Mouse (Mus musculus): Measurements from ENCODE around the gene Taf8. TPM values are rescaled to one million over a fixed set of nuclear protein-coding genes. Genes with fewer than 3 reads are reported as not detected.

Gene Taf8
- polyA plus RNA-seq, 1 experiment from 2014 or later, result 15.9 TPM

DNA sequence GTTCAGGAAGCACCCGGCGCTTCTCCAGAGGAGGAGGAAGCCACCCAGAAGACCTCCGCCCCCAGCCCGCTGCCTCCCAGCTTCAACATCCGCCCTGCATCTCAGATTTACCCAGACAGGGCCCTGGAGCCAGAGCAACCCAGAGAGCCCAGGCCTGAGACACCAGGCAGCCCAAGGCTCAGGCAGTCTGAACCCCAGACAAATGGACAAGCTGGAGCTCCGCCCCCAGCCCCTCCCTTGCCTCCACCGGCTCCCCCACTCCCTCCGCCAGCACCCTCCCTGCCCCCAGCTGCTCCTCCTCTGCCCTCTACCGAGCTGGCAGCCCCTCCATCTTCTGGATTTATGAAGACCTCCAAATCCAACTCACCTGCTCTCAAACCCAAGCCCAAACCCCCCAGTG, 35.8 kb downstream of the Taf8 start:
- no peak for ATAC-seq (replicated peaks; ENCODE audit: insufficient number of reproducible peaks, low FRiP score, low TSS enrichment)
- H3K27me3 ChIP-seq (ENCODE audit: control insufficient read depth, insufficient read depth, low read length), result peaks cover 36% of the 10 kb centered on the region
- H3K4me1 ChIP-seq (ENCODE audit: control insufficient read depth, insufficient read depth, low read length), result peaks cover 36% of the 10 kb centered on the region

DNA sequence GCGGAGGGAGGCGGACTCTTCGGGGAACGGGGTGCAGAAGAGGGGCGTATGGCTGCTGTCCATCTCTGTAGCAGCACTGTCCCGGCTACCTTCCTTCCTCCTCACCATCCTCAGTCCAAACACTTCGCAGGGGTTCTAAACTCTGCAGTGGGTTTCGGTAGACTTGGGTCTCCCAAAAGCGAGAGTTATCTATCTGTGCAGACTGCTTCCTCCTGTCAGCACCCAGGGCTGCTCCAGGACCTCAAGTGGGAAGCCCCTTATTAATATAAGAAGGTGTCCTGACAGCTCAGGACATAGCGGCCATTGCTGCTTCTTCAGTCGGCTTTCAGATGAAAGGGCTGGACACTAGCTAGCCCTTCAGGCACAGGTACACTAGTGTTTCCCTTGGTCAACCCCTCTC, 37.1 kb downstream of the Taf8 start:
- Histone ChIP-seq H3K9ac (ENCODE audit: low read depth, low read length) (no peak overlapping the region), H3K27ac (ENCODE audit: low read depth, low read length) (no peak overlapping the region), H3K36me3 (ENCODE audit: control insufficient read depth, insufficient read depth, low read length) (no peaks in the 10 kb centered on the region), H3K4me1 (ENCODE audit: control insufficient read depth, insufficient read depth, low read length) (peaks cover 36% of the 10 kb centered on the region), H3K27me3 (ENCODE audit: control insufficient read depth, insufficient read depth, low read length) (peaks cover 36% of the 10 kb centered on the region), H3K4me2 (no peak overlapping the region), H3K9me3 (replicated peaks; ENCODE audit: control insufficient read depth, low read length) (no peaks in the 10 kb centered on the region), H3K4me3 (ENCODE audit: low read depth, low read length) (no peak overlapping the region)
- WGBS (ENCODE audit: insufficient replicate concordance), result 63% methylated on average over 11 of the region's 11 CpGs
- no peak for ATAC-seq (replicated peaks; ENCODE audit: insufficient number of reproducible peaks, low FRiP score, low TSS enrichment)

More for the DNA sequence above, 35.8 kb downstream of the Taf8 start:
- H3K4me3 ChIP-seq (ENCODE audit: low read depth, low read length), result no peak overlapping the region
- H3K36me3 ChIP-seq (ENCODE audit: control insufficient read depth, insufficient read depth, low read length), result no peaks in the 10 kb centered on the region
- no peak overlapping the region for H3K27ac ChIP-seq (ENCODE audit: low read depth, low read length)
- H3K9ac ChIP-seq (ENCODE audit: low read depth, low read length), result no peak overlapping the region
- no peaks in the 10 kb centered on the region for H3K9me3 ChIP-seq (replicated peaks; ENCODE audit: control insufficient read depth, low read length)
- 38% methylated on average over 9 of the region's 9 CpGs for WGBS (ENCODE audit: insufficient replicate concordance)
- no peak overlapping the region for H3K4me2 ChIP-seq

DNA sequence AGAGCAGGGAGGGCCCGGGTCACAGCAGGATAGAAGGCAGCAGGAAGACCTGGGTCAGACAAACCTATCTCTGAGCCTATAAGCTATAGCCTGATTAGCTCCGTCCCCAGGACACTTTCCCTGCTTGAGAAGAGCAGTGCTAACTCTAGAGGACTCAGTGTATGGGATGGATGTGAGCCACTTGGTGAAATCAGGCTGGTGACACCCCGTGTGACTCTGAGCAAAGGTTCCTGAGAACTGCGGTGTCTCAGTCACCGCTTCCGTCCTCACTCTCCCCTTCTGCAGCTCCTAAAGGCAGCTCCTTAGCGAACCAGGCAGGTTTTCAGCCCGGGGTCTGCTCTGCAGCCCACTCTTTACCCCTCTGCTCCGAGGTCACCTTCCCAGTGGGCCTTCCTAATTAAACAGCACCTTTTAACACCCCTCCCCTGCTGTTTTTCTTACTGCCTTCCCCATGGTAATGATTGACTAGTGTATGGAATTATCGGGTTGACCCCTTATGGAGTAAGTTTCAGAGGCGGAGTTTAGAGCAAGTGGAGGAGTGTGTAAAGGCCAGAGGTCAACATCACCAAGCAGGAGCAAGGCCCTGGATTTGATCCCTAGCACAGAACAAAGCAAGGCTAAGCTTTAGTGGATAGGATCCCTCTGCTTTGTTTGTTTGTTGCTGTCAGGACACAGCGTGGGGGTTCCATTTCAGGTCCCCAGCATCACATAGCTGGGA, 37.7 kb downstream of the Taf8 start:
- Histone ChIP-seq H3K4me2 (no peak overlapping the region), H3K9me3 (replicated peaks; ENCODE audit: control insufficient read depth, low read length) (no peaks in the 10 kb centered on the region), H3K4me3 (ENCODE audit: low read depth, low read length) (no peak overlapping the region), H3K36me3 (ENCODE audit: control insufficient read depth, insufficient read depth, low read length) (no peaks in the 10 kb centered on the region), H3K27ac (ENCODE audit: low read depth, low read length) (no peak overlapping the region), H3K4me1 (ENCODE audit: control insufficient read depth, insufficient read depth, low read length) (peaks cover 36% of the 10 kb centered on the region), H3K27me3 (ENCODE audit: control insufficient read depth, insufficient read depth, low read length) (peaks cover 32% of the 10 kb centered on the region), H3K9ac (ENCODE audit: low read depth, low read length) (no peak overlapping the region)
- WGBS (ENCODE audit: insufficient replicate concordance), result 39% methylated on average over 12 of the region's 12 CpGs
- no peak for ATAC-seq (replicated peaks; ENCODE audit: insufficient number of reproducible peaks, low FRiP score, low TSS enrichment)

DNA sequence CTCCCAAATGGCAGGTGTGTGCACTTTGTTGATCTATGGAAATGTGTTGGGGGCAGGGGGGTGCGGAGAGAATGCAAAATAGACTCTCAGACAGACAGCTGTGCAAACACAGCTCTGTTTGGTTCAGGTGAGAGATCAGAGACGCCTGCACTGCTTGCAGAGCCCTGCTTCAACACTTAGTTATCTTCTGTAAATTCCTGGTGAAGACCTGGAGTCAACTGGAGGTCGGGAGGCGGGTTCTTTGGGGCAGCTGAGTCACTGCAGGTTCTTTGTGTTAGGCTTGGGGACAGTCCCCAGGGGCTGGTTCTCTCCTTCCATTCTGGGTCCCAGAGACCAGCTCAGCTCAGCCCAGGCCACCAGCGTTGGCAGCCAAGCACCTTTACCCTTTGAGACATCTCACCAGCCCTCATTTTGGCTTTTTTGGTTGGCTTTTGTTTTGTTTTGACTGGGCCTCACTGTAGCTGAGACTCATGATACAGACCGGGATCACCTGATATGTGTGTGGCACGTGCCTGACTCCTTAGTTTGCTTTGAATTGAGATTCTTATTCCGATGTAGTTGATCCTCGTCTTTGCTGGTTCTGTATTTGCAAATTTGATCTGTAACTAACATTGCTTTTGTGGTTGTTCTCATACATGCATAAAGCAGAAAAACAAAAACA, 39.2 kb downstream of the Taf8 start:
- Histone ChIP-seq H3K9me3 (replicated peaks; ENCODE audit: control insufficient read depth, low read length) (no peaks in the 10 kb centered on the region), H3K4me2 (no peak overlapping the region; the same call in 1 of the 2 replicates), H3K9ac (ENCODE audit: low read depth, low read length) (no peak overlapping the region), H3K4me1 (ENCODE audit: control insufficient read depth, insufficient read depth, low read length) (peaks cover 29% of the 10 kb centered on the region), H3K27ac (ENCODE audit: low read depth, low read length) (peak overlapping the region; percentile 16; the same call in 1 of the 2 replicates), H3K36me3 (ENCODE audit: control insufficient read depth, insufficient read depth, low read length) (no peaks in the 10 kb centered on the region), H3K27me3 (ENCODE audit: control insufficient read depth, insufficient read depth, low read length) (peaks cover 24% of the 10 kb centered on the region), H3K4me3 (ENCODE audit: low read depth, low read length) (no peak overlapping the region)
- 26% methylated on average over 9 of the region's 9 CpGs for WGBS (ENCODE audit: insufficient replicate concordance)
- ATAC-seq (replicated peaks; ENCODE audit: insufficient number of reproducible peaks, low FRiP score, low TSS enrichment), result no peak

DNA sequence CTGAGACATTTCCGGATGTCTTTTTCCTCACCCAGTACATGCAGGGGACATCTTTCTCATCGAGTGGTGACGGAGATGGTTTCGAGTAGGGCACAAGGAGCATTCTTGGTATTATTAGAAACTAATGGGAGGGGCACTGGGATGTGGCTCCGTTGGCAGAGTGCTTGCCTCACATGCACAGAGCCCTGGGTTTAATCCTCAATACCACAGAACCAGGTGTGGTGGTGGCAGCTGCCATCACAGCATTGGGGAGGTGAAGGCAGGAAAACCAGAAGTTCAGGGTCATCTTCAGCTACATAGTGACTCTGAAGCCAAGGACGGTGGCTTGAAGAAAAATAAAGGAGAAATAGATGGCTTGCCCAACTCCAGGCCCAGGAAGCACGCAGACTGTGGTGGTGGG, 39.9 kb downstream of the Taf8 start:
- Histone ChIP-seq H3K4me2 (no peak overlapping the region; the same call in 1 of the 2 replicates), H3K9me3 (replicated peaks; ENCODE audit: control insufficient read depth, low read length) (no peaks in the 10 kb centered on the region), H3K27me3 (ENCODE audit: control insufficient read depth, insufficient read depth, low read length) (peaks cover 17% of the 10 kb centered on the region), H3K9ac (ENCODE audit: low read depth, low read length) (no peak overlapping the region), H3K36me3 (ENCODE audit: control insufficient read depth, insufficient read depth, low read length) (no peaks in the 10 kb centered on the region), H3K27ac (ENCODE audit: low read depth, low read length) (peak overlapping the region; percentile 16; the same call in 1 of the 2 replicates), H3K4me1 (ENCODE audit: control insufficient read depth, insufficient read depth, low read length) (peaks cover 28% of the 10 kb centered on the region), H3K4me3 (ENCODE audit: low read depth, low read length) (no peak overlapping the region)
- 55% methylated on average over 7 of the region's 7 CpGs for WGBS (ENCODE audit: insufficient replicate concordance)
- ATAC-seq (replicated peaks; ENCODE audit: insufficient number of reproducible peaks, low FRiP score, low TSS enrichment), result no peak

DNA sequence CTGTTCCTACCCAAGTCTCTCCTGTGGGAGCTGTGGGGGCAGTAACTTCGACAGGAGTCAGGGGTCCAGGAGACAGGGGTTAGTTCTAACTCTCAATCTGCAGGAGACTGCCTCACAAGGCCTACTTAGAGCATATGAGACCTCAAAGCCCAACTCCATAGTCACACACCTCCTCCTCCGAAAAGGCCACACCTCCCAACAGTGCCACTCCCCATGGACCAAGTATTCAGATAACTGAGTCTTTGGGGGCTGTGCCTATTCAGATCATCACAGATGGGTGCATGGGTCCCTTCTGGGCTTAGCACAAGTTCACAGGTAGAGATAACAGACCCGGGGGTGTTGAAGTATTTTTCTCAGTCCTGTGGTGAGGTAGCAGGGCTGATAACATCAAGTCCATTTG, 40.4 kb downstream of the Taf8 start:
- Histone ChIP-seq H3K4me3 (ENCODE audit: low read depth, low read length) (no peak overlapping the region), H3K27ac (ENCODE audit: low read depth, low read length) (no peak overlapping the region), H3K9me3 (replicated peaks; ENCODE audit: control insufficient read depth, low read length) (no peaks in the 10 kb centered on the region), H3K9ac (ENCODE audit: low read depth, low read length) (no peak overlapping the region), H3K4me1 (ENCODE audit: control insufficient read depth, insufficient read depth, low read length) (peaks cover 30% of the 10 kb centered on the region), H3K4me2 (no peak overlapping the region), H3K27me3 (ENCODE audit: control insufficient read depth, insufficient read depth, low read length) (peaks cover 13% of the 10 kb centered on the region), H3K36me3 (ENCODE audit: control insufficient read depth, insufficient read depth, low read length) (no peaks in the 10 kb centered on the region)
- no peak for ATAC-seq (replicated peaks; ENCODE audit: insufficient number of reproducible peaks, low FRiP score, low TSS enrichment)
- WGBS (ENCODE audit: insufficient replicate concordance), result 40% methylated on average over 3 of the region's 3 CpGs

DNA sequence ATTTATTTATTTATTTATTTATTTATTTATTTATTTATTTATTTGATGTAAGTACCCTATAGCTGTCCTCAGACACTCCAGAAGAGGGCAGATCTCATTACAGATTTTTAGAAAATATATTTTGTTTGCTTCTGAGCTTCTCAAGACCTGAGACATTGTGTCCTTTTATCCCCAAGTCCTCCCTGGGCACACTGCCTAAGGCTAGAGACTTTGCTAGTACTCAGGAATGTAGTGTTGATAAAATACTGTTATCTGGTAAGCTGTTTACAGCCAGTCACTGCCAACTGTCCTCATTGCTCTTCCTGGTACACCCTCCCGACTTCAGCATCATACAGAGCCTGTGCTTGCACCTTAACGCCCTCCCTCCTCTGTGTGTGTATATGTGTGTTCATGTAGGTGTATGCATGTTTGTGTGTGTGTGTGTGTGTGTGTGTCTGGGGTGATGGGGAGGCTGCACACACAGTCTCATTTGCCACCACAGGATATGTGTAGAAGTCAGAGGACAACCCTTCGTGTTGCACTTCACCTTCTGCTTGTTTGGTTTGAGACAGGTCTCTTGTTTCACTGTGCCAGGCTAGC, 42.7 kb downstream of the Taf8 start:
- no peak overlapping the region for H3K9ac ChIP-seq (ENCODE audit: low read depth, low read length)
- no peak overlapping the region for H3K4me2 ChIP-seq
- ATAC-seq (replicated peaks; ENCODE audit: insufficient number of reproducible peaks, low FRiP score, low TSS enrichment), result no peak
- 46% methylated on average over 3 of the region's 3 CpGs for WGBS (ENCODE audit: insufficient replicate concordance)
- H3K27me3 ChIP-seq (ENCODE audit: control insufficient read depth, insufficient read depth, low read length), result no peaks in the 10 kb centered on the region
- H3K27ac ChIP-seq (ENCODE audit: low read depth, low read length), result no peak overlapping the region
- H3K36me3 ChIP-seq (ENCODE audit: control insufficient read depth, insufficient read depth, low read length), result no peaks in the 10 kb centered on the region
- H3K4me1 ChIP-seq (ENCODE audit: control insufficient read depth, insufficient read depth, low read length), result peaks cover 31% of the 10 kb centered on the region
- H3K9me3 ChIP-seq (replicated peaks; ENCODE audit: control insufficient read depth, low read length), result no peaks in the 10 kb centered on the region
- H3K4me3 ChIP-seq (ENCODE audit: low read depth, low read length), result no peak overlapping the region

DNA sequence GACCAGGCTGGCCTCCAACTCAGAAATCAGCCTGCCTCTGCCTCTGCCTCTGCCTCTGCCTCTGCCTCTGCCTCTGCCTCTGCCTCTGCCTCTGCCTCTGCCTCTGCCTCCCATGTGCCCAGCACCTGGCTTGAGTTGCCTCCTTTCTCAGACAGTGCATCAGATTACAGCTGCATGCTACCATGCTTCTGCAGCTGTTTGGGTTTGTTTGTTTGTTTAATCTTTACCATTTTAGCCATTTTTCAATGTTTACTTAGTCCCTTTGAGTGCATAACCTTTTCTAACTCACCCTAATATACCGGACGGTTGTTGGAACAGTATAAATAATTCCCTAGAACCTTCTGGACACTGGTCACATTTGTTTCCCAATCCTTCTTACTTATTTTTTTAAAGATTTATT, 43.2 kb downstream of the Taf8 start:
- H3K4me3 ChIP-seq (ENCODE audit: low read depth, low read length), result no peak overlapping the region
- H3K4me2 ChIP-seq, result no peak overlapping the region
- peaks cover 29% of the 10 kb centered on the region for H3K4me1 ChIP-seq (ENCODE audit: control insufficient read depth, insufficient read depth, low read length)
- no peaks in the 10 kb centered on the region for H3K27me3 ChIP-seq (ENCODE audit: control insufficient read depth, insufficient read depth, low read length)
- 88% methylated on average over 2 of the region's 2 CpGs for WGBS (ENCODE audit: insufficient replicate concordance)
- H3K9ac ChIP-seq (ENCODE audit: low read depth, low read length), result no peak overlapping the region
- H3K9me3 ChIP-seq (replicated peaks; ENCODE audit: control insufficient read depth, low read length), result no peaks in the 10 kb centered on the region
- H3K36me3 ChIP-seq (ENCODE audit: control insufficient read depth, insufficient read depth, low read length), result no peaks in the 10 kb centered on the region
- H3K27ac ChIP-seq (ENCODE audit: low read depth, low read length), result no peak overlapping the region
- ATAC-seq (replicated peaks; ENCODE audit: insufficient number of reproducible peaks, low FRiP score, low TSS enrichment), result no peak
